In genomic region chr5:125532191-125532544, GRCm38 (mm10) we compare ENCODE assay signal across 8 mouse cellular contexts. TPM values are rescaled to one million over a fixed set of nuclear protein-coding genes. Genes with fewer than 3 reads are reported as not detected.
DNase-seq lines count a peak whose midpoint lies in the region; ATAC-seq and TF ChIP-seq lines count a peak whose summit lies in the region.

No protein-coding gene starts in this region.

- H3K27me3 ChIP-seq in lung, postnatal 0 days (replicated peaks; ENCODE audit: insufficient read depth, low read length) = peaks cover 39% of the 10 kb centered on the region
- peaks cover 15% of the 10 kb centered on the region; the same call in 1 of the 2 replicates for H3K27me3 ChIP-seq in forebrain, embryonic 15.5 days
- peaks cover 83% of the 10 kb centered on the region for H3K27me3 ChIP-seq in midbrain, embryonic 12.5 days

- no peaks in the 10 kb centered on the region for H3K4me1 ChIP-seq in lung, postnatal 0 days (ENCODE audit: insufficient read depth, low read depth, low read length)
- H3K4me1 ChIP-seq in forebrain, embryonic 15.5 days = peaks cover 35% of the 10 kb centered on the region
- H3K4me1 ChIP-seq in midbrain, embryonic 12.5 days = peaks cover 41% of the 10 kb centered on the region

- 3% methylated on average over 30 of the region's 30 CpGs for WGBS in lung, postnatal 0 days
- WGBS in forebrain, embryonic 15.5 days = under 1% methylated on average over 29 of the region's 30 CpGs
- WGBS in midbrain, embryonic 12.5 days = under 1% methylated on average over 28 of the region's 30 CpGs

- H3K27ac ChIP-seq in lung, postnatal 0 days (ENCODE audit: low read length) = no peak overlapping the region
- H3K27ac ChIP-seq in forebrain, embryonic 15.5 days (replicated peaks) = peak overlapping the region; percentile 69
- peak overlapping the region; percentile 46 for H3K27ac ChIP-seq in midbrain, embryonic 12.5 days (replicated peaks)

- H3K4me2 ChIP-seq in lung, postnatal 0 days (replicated peaks; ENCODE audit: low read depth, low read length) = peak overlapping the region; percentile 53
- peak overlapping the region; percentile 95 for H3K4me2 ChIP-seq in forebrain, embryonic 15.5 days (replicated peaks)
- peak overlapping the region; percentile 95 for H3K4me2 ChIP-seq in midbrain, embryonic 12.5 days (replicated peaks)

- no peak for ATAC-seq in lung, postnatal 0 days
- ATAC-seq in forebrain, embryonic 15.5 days (replicated peaks) = peak; percentile 55
- ATAC-seq in midbrain, embryonic 12.5 days (ENCODE audit: low FRiP score, low read depth) = peak; percentile 74

- peak; percentile 19 for DNase-seq in lung, postnatal 0 days (ENCODE audit: low spot score)
- no peak for DNase-seq in lung, adult 18-20 months
- DNase-seq in layer of hippocampus, postnatal 36 days = peak; percentile 77 to 81
- DNase-seq in telencephalon, adult 2 months (ENCODE audit: low read depth, low spot score) = peak; percentile 84
- DNase-seq in urinary bladder, postnatal 14 days (ENCODE audit: low spot score) = no peak
- DNase-seq in gastrocnemius, postnatal 10 days = no peak

- TF ChIP-seq EP300 in lung, postnatal 0 days (IDR thresholded peaks at IDR 0.05) = no peak

- H3K4me3 ChIP-seq in lung, postnatal 0 days (ENCODE audit: low read depth, low read length) = peak overlapping the region; percentile 25
- peak overlapping the region; percentile 66 for H3K4me3 ChIP-seq in forebrain, embryonic 15.5 days
- H3K4me3 ChIP-seq in midbrain, embryonic 12.5 days = peak overlapping the region; percentile 58

- no peaks in the 10 kb centered on the region for H3K36me3 ChIP-seq in lung, postnatal 0 days (ENCODE audit: insufficient read depth, low read length)
- no peaks in the 10 kb centered on the region for H3K36me3 ChIP-seq in forebrain, embryonic 15.5 days
- H3K36me3 ChIP-seq in midbrain, embryonic 12.5 days = no peaks in the 10 kb centered on the region

- H3K9me3 ChIP-seq in lung, postnatal 0 days (ENCODE audit: low read length) = no peaks in the 10 kb centered on the region
- no peaks in the 10 kb centered on the region for H3K9me3 ChIP-seq in forebrain, embryonic 15.5 days
- H3K9me3 ChIP-seq in midbrain, embryonic 12.5 days = no peaks in the 10 kb centered on the region

- no peak overlapping the region for H3K9ac ChIP-seq in lung, postnatal 0 days (replicated peaks; ENCODE audit: low read depth)
- peak overlapping the region; percentile 60 for H3K9ac ChIP-seq in forebrain, embryonic 15.5 days (replicated peaks)
- peak overlapping the region; percentile 59 for H3K9ac ChIP-seq in midbrain, embryonic 12.5 days (replicated peaks)

- no peak for TF ChIP-seq CTCF in lung, postnatal 0 days (IDR thresholded peaks at IDR 0.05)

RNA-seq across cellular contexts. Expression of gene Tmem132b, which starts 0.6 kb away (rescaled TPM):
- polyA plus RNA-seq in lung, postnatal 0 days (2015; fragmentation: Nextera tagmentation; extraction: Ambion mirVana) = not detected in 2 replicates
- polyA plus RNA-seq in forebrain, embryonic 15.5 days (2015; fragmentation: Nextera tagmentation; extraction: Ambion mirVana) = 8.2 and 8.3 TPM in 2 replicates
- 100 to 1,000 TPM; 114 to 131 TPM for total RNA-seq in layer of hippocampus, postnatal 36 days (2021)
- polyA plus RNA-seq in midbrain, embryonic 12.5 days (2016; fragmentation: Nextera tagmentation; extraction: Ambion mirVana) = 1.4 and 1.8 TPM in 2 replicates
- total RNA-seq in gastrocnemius, postnatal 10 days (2021) = under 1 TPM; 0.21 to 0.56 TPM

RNA-seq across cellular contexts. Expression of gene Aacs, which starts 56.6 kb away (rescaled TPM):
- 20.0 and 25.9 TPM in 2 replicates for polyA plus RNA-seq in lung, postnatal 0 days (2015; fragmentation: Nextera tagmentation; extraction: Ambion mirVana)
- 81.1 and 82.4 TPM in 2 replicates for polyA plus RNA-seq in forebrain, embryonic 15.5 days (2015; fragmentation: Nextera tagmentation; extraction: Ambion mirVana)
- 10 to 100 TPM; 53.9 to 56.1 TPM for total RNA-seq in layer of hippocampus, postnatal 36 days (2021)
- polyA plus RNA-seq in midbrain, embryonic 12.5 days (2016; fragmentation: Nextera tagmentation; extraction: Ambion mirVana) = 58.8 and 62.7 TPM in 2 replicates
- 1 to 10 TPM; 5.1 to 6.6 TPM for total RNA-seq in gastrocnemius, postnatal 10 days (2021)

Comparison
In these comparisons a context has a peak if more than half of its experiments do, and no peak if none do; other contexts are left out.
1. DNase-seq: peak in lung, postnatal 0 days (single experiment), layer of hippocampus, postnatal 36 days (2 of 2) and telencephalon, adult 2 months (single experiment); none in lung, adult 18-20 months (0 of 2), urinary bladder, postnatal 14 days (single experiment) and gastrocnemius, postnatal 10 days (single experiment).
2. Peak in every context shown above with its lines, with median percentiles within 50 percentile points of each other: H3K4me2 ChIP-seq and H3K4me3 ChIP-seq.